Mouse (Mus musculus) heart, adult 2 months (tissue): ENCODE measurements around the gene Hist1h2bq.
"Not testable (repeated sequence)": the region's sequence is repeated elsewhere in the genome, so short reads cannot be mapped to it uniquely, and the experiment has no call there.

Experiments
- CTCF ChIP-seq: fragments of 200-600 bp; IDR thresholded peaks from 2 replicates; pipeline ENCODE4 v1.8.1; 2022; ENCODE audit warnings: antibody characterized with exemption, mild to moderate bottlenecking, moderate library complexity
- EP300 ChIP-seq: fragments of 200-500 bp; IDR thresholded peaks from 2 replicates; pipeline ENCODE4 v1.6.1; 2011; ENCODE audit warnings: low read depth, low read length, control low read depth; ENCODE audit not compliant: insufficient read depth
- POLR2A ChIP-seq: fragments of 200-500 bp; IDR thresholded peaks from 2 replicates; pipeline ENCODE4 v1.6.1; 2011; ENCODE audit warnings: mild to moderate bottlenecking, low read depth, low read length, control low read depth; ENCODE audit not compliant: insufficient read depth

DNA sequence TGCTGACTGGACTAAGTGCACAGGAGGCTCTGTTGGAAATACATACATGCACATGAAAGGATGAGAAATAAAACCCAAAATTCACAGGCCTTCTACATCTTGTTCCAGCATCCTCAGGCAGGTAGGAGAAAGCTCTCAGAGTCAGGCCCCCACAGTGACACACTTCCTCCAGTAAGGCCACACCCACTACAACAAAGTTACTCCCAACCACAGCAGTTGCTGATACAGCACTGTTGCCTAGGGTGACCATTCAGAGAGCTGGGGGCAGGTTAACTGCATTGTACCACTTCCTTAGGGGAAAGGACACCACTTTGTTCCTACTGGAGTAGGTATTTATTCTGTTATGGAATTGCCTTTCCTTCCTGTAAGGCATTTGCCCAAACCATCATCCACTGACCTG is 12.8 kb downstream of the Hist1h2bq start:
- not testable (repeated sequence) for TF ChIP-seq POLR2A, CTCF, EP300
